Mouse (Mus musculus) natural killer cell, adult 2 months (primary cell): ENCODE data around the gene Creld1.

ENCODE experiments used
- DNase-seq, 2 experiments: peaks; one replicate each; pipeline ENCODE4 v3.0.0; 2022; ENCODE audit warnings: low spot score in 2 of 2

Creld1 gene

DNA sequence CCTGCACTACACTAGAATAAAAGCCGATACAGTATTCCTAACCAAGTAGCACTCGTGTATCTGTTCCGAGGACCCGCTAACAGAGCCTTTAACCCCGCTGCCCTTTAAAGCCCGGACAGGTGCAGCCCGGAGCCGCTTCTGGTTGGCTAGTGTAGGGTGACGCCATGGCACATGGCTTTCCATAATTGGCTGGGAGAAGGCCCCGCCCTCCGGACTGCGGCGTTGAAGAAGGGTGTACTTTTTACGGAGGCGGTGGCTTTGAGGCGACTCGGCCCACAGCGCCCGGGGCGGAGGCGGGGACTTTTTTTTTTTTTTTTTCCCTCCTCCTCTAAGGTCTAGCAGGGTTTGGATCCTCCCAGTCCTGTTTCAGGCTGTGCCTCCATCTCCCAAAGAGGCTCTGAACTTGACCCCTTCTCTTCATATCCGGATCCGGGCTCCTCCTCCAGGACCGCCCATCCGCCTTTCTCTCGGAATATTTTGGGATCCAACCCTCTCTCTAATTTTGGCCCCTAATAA lies at the start of gene Creld1:
Gene Creld1, plus strand, starts transcription at position 198 of the 516 bp plus-strand sequence.
- DNase-seq = peak; percentile 86 to 89

- no peak for DNase-seq
Measured at GRCm38 (mm10) chr6:113433661-113434060, 49.4 kb upstream of the Creld1 start.

DNA sequence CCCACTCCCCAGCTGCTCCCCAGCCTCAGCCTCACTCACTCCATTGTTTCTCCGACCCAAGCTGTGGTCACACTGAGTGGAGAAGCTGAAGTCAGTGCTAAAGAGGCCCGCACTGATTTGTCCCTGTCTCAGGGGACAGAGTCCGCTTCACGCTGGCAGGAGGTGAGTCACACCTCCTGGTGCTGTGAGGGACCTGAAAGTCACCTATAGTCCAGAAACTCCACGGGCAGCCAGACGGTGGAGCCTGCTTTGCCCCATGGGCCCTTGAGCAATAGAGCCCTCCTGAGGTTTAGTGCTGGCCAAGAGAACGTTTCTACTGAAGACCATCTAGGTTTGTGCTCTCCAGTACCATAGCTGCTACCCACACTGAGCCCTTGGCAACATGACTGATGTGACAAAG lies 48.4 kb upstream of the Creld1 start:
- DNase-seq = no peak

DNA sequence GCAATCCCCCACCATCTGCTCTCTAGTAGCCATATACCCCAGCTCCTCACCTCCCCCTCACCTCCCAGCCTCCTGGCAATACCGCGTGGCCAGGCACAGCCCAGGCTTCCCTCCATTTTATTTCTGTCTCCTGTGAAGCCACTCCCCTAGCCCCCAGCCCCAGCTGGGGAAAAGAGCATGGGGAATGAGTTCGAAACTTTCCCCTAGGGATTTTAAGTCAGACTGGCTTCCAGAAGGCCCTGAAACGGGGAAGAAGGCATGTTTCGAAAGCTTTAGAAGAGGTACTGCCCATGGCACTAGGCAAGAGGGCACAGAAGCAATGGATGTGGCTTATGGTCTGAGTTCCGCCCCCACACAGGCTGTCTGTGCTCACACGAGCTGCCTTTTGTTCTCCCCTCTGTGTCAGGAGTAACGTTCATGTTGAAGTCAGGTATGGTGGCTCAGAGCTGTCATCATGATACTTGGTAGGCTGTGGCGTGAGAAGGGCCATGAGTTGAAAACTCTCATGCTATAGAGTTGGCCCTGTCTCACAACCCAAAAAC lies 47.4 kb upstream of the Creld1 start, which contains the start of gene Cidec:
Gene Cidec, minus strand, starts transcription at position 97 of the 542 bp plus-strand sequence.
- DNase-seq = no peak

DNA sequence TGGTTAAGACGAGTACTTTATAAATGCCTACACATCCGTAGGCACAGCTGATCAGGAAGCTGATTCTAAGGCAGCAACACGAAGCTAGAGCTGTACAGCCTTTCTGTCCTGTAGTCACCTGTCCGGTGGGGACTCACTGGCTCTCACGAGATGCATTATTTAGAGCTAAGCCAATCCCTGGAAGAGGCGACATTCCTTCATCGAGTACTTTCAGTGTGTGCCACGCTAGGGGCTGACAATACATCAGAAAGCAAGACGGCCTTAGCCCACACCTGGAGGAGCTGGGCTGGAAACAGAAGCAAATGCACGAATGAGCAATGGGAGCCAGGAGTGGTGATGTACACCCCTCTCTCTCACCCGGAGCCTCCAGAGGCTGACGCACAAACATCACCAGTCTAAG lies 46.0 kb upstream of the Creld1 start:
- DNase-seq = no peak

GRCm38 (mm10) chr6:113438721-113439430 lies 44.2 kb upstream of the Creld1 start:
- DNase-seq = no peak

DNA sequence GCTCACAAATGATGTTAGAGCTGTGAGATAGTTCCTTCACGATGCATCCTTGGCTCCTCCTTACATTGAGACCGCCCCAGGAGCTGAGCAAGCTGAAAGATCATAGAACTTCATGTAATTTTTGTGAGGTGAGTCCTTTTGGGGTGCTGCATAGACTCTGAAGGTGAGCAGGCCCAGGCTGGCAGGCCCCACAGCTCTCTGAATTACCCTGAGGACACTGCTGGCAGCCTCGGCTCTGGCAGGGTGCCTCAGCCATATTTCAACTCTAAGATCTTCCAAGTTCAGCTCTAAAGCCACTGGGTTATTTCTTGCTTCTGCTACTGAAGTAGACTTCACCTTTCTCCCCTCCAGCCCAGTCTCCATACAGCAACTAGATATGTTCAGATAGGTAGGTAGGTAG lies 42.4 kb upstream of the Creld1 start:
- no peak for DNase-seq

DNA sequence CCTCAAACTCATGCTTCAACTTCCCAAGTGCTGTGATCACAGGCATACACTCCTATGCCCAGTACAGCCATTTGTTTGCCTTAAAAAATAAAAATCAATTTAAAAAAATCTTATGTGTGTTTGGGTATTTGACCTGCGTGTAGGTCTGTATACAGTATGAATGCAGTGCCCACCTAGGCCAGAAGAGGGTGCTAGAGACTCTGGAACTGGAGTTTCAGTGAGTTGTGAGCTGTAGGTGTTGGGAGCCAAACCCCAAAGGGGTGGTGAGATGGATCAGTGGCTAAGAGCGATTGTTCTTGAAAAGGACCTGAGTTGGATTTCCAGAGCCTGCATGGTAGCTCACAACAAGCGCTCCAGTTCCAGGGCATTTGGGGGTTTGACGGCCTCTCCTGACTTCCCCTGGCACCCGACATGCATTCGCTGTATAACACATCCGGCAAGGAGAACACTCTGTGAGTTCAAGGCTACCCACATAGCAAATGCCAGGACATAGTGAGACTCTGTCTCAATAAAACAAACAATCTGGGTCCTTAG lies 41.9 kb upstream of the Creld1 start:
- peak; percentile 75 to 77 for DNase-seq

DNA sequence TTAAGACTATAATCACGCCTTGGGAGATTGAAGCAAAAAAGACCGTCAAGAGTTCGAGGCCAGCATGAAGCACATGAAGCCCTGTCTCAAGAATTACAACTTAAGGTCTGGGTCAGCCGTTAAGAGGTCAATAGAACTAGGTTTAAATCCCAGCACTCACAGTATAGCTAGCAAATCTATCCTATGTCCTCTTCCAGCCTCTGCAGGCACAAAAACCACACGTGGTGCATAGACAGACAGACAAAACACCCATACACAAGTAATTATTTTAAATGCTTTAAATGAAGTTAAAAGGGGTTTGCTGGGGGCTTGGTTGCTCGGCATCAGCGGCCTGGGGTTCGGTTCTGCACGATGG lies 41.0 kb upstream of the Creld1 start:
- DNase-seq = no peak

GRCm38 (mm10) chr6:113442442-113443090 lies 40.5 kb upstream of the Creld1 start, which contains the start of gene Jagn1:
Jagn1 (plus strand) TSS chr6:113442569.
- peak; percentile 92 for DNase-seq

DNA sequence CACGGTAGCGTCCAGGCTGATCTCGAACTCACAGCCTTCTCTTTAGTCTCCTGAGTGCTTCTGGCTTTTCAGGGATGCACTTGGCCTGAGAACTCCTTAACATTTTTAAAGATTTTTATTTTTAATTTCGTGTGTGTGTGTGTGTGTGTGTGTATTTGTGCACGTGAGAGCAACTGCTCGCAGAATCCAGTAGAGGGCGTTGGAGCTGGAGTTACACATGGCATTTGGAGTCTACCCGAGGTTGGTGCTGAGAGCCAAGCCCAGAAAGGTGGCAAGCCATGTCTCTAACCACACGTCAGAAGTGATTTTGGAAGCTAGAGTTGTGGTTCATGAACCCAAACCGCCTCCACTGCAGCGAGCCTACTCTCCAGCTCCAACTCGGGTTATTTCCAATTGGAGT lies 40.0 kb upstream of the Creld1 start:
- peak; percentile 8 to 24 for DNase-seq

DNA sequence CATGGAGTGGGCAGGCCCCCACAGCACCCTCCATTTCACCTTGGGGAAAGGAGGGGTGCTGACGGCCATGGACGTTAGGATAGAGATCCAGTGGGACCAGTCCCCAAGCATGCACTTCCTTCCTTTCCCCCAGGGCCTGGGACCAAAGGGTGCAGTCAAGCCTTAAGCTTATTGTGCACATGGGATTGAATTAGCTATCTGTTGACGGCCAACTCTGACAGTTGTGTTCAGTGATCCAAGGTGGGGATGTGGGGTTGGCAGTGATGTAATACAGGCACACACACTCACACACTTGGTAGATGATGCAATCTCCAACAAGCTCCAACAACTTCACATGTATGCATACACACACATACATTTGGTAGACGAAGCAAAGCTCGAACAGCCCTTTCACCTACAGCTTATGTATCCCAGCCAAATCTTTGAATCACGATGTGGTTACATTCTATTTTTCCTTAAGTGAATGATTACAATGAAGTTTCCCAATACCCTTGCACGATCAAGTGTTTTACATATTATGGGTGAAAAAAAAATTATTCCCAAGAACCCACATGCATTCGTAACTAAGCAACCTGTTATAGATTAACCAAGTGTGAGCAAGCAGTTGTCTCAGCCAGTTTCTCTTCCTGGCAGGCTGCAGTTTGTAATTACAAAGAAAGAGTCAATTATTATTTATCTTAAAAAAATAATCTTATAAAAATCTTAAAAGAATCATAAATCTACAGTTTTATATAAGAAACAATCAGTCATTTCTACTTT lies 38.7 kb upstream of the Creld1 start:
- DNase-seq = no peak

- DNase-seq = no peak
Measured at GRCm38 (mm10) chr6:113447639-113448038, 35.5 kb upstream of the Creld1 start.

GRCm38 (mm10) chr6:113451839-113452238 lies 31.3 kb upstream of the Creld1 start:
- DNase-seq = no peak

DNA sequence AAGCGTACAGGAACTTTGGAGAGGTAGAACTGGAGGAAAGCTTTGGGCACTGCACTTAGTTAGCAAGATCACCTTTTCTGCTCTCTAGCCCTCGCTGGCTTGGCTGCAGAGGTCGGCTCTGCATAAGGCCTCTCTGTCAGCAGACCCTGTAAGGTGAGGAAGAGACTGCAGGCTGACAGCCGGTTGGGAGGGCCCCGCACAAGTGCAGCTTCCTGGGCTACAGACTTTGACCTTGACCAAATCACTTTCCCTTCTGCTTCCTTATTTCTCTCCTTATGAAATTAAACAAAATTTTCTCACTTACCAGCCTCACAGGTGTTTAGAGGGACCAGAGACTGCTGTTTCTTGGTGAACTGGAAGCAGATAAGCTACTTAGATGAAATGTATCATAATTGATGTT lies 28.1 kb upstream of the Creld1 start:
- no peak for DNase-seq

- DNase-seq = no peak
Measured at GRCm38 (mm10) chr6:113457952-113458534, 25.1 kb upstream of the Creld1 start, which contains the start of gene Il17re. Il17re (plus strand) TSS chr6:113458484.

- DNase-seq = no peak
Measured at GRCm38 (mm10) chr6:113458635-113459034, 24.5 kb upstream of the Creld1 start.

- no peak for DNase-seq
Measured at GRCm38 (mm10) chr6:113464040-113464439, 19.1 kb upstream of the Creld1 start.

DNA sequence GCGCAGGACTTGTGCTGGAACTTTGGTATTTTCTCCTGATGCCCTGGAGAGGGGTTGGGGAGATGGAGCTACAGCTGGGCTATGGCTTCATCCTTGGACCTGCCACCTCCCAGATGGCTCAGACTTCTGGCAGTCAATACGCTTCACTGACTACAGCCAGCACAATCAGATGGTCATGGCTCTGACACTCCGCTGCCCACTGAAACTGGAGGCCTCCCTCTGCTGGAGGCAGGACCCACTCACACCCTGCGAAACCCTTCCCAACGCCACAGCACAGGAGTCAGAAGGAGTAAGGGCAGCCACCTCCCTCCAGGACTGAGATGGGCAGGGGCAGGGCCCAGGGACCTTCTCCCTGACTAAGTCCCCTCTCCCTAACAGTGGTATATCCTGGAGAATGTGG lies 17.5 kb upstream of the Creld1 start:
- no peak for DNase-seq

GRCm38 (mm10) chr6:113468512-113468911 lies 14.6 kb upstream of the Creld1 start:
- DNase-seq = no peak

- peak; percentile 64 to 77 for DNase-seq
Measured at GRCm38 (mm10) chr6:113469021-113469420, 14.1 kb upstream of the Creld1 start.
